Mouse (Mus musculus) heart, adult 8-10 months (tissue): ENCODE measurements around the gene Olfr1029. TPM values are rescaled to one million over a fixed set of nuclear protein-coding genes. Genes with fewer than 3 reads are reported as not detected.
"Not testable (repeated sequence)": the region's sequence is repeated elsewhere in the genome, so short reads cannot be mapped to it uniquely, and the experiment has no call there.

Experiments used
- DNase-seq: peaks from one replicate; pipeline ENCODE4 v3.0.0; 2022; ENCODE audit warnings: low spot score
- total RNA-seq, 4 experiments: library from RNA; stranded (reverse); gene quantifications; 2 replicates each; pipeline ENCODE4 v1.2.4; 2022

Olfr1029 gene
- total RNA-seq = not detected

DNA sequence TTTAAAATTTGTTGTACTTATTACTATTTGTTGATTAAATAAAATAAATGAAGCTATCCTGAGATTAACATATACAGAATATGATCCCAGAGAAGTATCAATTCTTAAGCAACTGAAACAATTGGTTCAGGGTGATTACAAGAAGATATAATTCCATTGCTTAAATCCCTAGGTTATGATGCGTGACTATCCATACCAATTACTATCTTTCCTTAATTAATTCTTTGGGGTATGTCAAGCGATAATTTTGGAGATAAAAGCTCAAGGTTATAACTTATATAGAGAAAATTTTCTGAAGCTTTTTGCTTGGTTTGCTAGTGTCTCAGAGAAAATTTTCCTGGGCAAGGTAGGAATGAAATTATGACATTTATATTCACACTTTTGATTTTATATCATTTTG is at the start of gene Olfr1029:
Gene Olfr1029 (plus strand): TSS at position 301 of the 400 bp plus-strand sequence.
- no peak for DNase-seq

DNA sequence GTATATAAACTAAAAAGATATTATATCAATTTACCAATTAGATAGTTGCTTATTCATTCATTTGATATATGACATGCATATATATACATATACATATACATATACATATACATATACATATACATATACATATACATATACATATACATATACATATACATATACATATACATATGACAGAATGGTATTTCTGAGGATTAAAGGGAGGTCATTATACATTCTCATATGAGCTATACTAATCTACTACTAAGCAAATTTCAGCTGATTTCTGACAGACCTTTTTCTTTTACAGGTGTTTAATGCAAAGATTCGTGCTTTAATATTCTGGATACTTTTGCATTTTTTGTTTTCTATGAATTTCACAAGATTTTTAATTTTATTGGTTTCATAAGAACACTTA is 23.6 kb upstream of the Olfr1029 start, which contains the start of gene Olfr1028:
Gene Olfr1028 (plus strand): TSS at position 301 of the 400 bp plus-strand sequence.
- no peak for DNase-seq

DNA sequence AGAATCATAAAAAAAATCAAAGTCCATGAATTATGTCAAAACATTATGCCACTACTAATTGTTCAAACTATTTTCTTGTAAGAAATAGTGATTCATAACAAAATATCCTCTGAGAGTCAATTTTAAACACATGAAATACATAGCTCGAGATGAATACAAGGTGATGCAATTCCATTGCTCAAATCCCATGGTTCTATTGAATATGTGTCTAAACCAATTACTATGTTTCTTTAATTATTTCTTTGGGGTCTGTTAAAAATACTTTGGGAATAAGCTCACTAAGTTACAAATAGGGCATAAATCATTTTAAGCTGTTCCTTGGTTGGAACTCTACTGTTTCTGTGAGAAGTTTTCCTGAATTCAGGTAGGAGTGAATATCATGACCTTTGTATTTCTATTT is 5.3 kb downstream of the Olfr1029 start, which contains the start of gene Olfr1030:
Gene Olfr1030 (plus strand): TSS at position 301 of the 400 bp plus-strand sequence.
- DNase-seq = no peak

DNA sequence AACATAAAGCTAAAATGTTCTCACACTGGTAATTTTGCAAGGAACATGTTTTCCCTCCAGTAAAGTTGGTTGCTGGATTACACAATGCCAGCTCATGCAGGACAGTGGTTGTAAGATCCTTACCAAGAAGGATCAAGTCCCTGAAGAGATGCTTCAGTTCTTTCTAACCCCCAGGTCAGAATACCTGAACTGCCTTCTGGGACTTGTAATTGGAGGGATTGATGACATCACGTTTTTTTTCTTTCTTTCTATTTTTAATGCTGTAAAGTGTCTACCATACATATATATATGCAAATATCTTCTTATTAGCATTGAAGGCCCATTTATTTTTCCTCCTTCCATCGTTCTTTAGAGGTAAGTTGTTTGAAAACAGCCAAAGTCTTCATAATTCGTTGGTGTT is 16.3 kb downstream of the Olfr1029 start, which contains the start of gene Olfr1031:
Gene Olfr1031 (plus strand): TSS at position 301 of the 400 bp plus-strand sequence.
- no peak for DNase-seq

DNA sequence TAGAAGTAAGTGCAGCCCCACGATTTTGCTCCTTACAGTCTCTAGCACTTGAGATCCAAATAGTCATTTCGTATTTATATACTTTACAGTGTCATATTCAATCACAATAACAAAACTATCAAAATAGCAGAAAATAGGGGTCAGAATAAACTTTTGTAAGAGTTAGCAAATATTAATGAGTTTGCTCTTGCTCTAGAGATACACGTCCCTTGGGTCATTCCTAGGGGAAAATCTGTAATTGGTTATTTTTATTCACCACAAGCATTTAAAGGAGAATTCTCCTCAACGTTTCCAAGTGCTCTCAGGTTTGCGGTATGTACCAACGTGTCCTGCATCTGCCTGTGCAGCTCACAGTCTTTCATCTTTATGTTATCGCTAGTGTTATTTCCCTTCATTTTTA is 31.5 kb downstream of the Olfr1029 start, which contains the start of gene Olfr1032:
Gene Olfr1032 (plus strand): TSS at position 301 of the 400 bp plus-strand sequence.
- DNase-seq = no peak

DNA sequence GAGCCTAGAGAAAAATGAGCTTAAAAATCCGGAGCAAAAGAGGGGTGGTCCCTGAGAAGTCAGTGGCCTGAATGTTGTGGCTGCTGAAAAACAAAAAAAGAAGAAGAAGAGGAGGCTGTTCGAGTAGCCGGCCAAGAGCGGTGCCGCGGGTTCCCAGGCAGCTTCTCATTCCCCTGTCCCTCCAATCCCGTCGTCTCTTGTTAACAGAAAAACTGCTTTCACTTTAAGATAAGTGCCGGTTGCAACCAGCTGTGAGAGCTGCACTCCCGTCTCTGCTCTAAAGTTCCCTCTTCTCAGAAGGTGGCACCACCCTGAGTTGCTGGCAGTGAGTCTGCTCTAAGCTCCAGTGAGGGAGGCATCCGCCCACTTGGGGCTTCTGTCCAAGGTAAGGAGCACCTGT is 46.7 kb downstream of the Olfr1029 start, which contains the start of gene Olfr1033:
Gene Olfr1033 (plus strand): TSS at position 228 of the 400 bp plus-strand sequence.
- peak; percentile 30 for DNase-seq

DNA sequence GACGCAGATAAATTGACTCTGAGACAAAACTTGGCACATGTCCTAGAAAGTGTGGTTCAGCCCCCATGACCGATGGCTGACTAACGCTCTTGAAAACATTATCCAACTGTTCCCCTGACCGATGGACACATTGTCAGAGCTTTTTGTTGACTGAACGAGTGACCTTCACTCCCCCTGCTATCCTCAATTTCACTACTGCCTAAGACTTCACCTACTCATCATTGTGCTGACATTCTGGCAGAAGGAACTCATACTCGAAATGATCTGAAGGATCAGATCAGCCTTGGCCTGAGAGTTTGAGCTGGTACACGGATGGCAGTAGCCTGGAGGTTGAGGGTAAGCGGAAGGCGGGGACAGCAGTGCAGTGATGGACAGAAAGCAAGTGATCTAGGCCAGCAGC is 47.8 kb downstream of the Olfr1029 start:
- not testable (repeated sequence) for DNase-seq

Other genes starting within 250 kb of the Olfr1029 start
- not detected for gene Olfr1012, start 211.1 kb upstream of the Olfr1029 start, total RNA-seq
- gene Olfr1013, start 206.8 kb upstream of the Olfr1029 start, total RNA-seq = not detected
- gene Olfr1014, start 201.2 kb upstream of the Olfr1029 start, total RNA-seq = not detected
- not detected for gene Olfr1015, start 191.9 kb upstream of the Olfr1029 start, total RNA-seq
- gene Olfr1016, start 171.4 kb upstream of the Olfr1029 start, total RNA-seq = not detected
- gene Olfr1018, start 155.4 kb upstream of the Olfr1029 start, total RNA-seq = not detected
- gene Olfr1019, start 128.4 kb upstream of the Olfr1029 start, total RNA-seq = not detected
- gene Olfr1020, start 126.9 kb upstream of the Olfr1029 start, total RNA-seq = not detected
- gene Olfr1022, start 105.3 kb upstream of the Olfr1029 start, total RNA-seq = not detected
- gene Olfr1023, start 88.3 kb upstream of the Olfr1029 start, total RNA-seq = not detected
- gene Olfr1024, start 68.8 kb upstream of the Olfr1029 start, total RNA-seq = not detected
- gene Olfr1025-ps1, start 58.7 kb upstream of the Olfr1029 start, total RNA-seq = not detected
- gene Olfr1026, start 52.3 kb upstream of the Olfr1029 start, total RNA-seq = not detected
- gene Olfr1028, start 23.5 kb upstream of the Olfr1029 start, total RNA-seq = not detected
- not detected for gene Olfr1030, start 5.4 kb downstream of the Olfr1029 start, total RNA-seq
- gene Olfr1031, start 16.4 kb downstream of the Olfr1029 start, total RNA-seq = not detected
- not detected for gene Olfr1032, start 31.6 kb downstream of the Olfr1029 start, total RNA-seq
- gene Olfr1033, start 46.7 kb downstream of the Olfr1029 start, total RNA-seq = 1 to 10 TPM; 2.0 to 5.0 (median 3.4) TPM
- gene Olfr1034, start 72.0 kb downstream of the Olfr1029 start, total RNA-seq = under 1 TPM; 0.19 to 0.28 (median 0.24) TPM
- not detected for gene Olfr1036, start 100.1 kb downstream of the Olfr1029 start, total RNA-seq
- not detected for gene Olfr1037, start 113.5 kb downstream of the Olfr1029 start, total RNA-seq
- not detected for gene Olfr1039, start 162.0 kb downstream of the Olfr1029 start, total RNA-seq
- not detected for gene Olfr1040, start 172.8 kb downstream of the Olfr1029 start, total RNA-seq
- gene Olfr1042, start 187.9 kb downstream of the Olfr1029 start, total RNA-seq = not detected
- gene Olfr1043, start 193.6 kb downstream of the Olfr1029 start, total RNA-seq = not detected
- not detected for gene Olfr1044, start 203.9 kb downstream of the Olfr1029 start, total RNA-seq
- gene Olfr52, start 211.8 kb downstream of the Olfr1029 start, total RNA-seq = not detected
- not detected for gene Olfr1045, start 229.1 kb downstream of the Olfr1029 start, total RNA-seq
- not detected for gene Olfr1046, start 245.4 kb downstream of the Olfr1029 start, total RNA-seq